Mouse (Mus musculus): Measurements from ENCODE around the gene Lpcat2b.

GRCm38 (mm10) chr5:107436185-107436584 is 4.8 kb downstream of the Lpcat2b start:
- no peak for TF ChIP-seq POLR2A (IDR thresholded peaks at IDR 0.05; ENCODE audit: low read depth, low read length)
- TF ChIP-seq CTCF (IDR thresholded peaks at IDR 0.05; ENCODE audit: extremely low read depth, insufficient read length, insufficient replicate concordance, low read depth, low read length), result no peak
